Mouse (Mus musculus) gastrocnemius, adult 2 months (tissue): Measurements from ENCODE around the gene Lrig1. TPM values are rescaled to one million over a fixed set of nuclear protein-coding genes. Genes with fewer than 3 reads are reported as not detected.
A peak's percentile ranks its signal among the peaks of the same experiment; 100 is the strongest.

Experiments
- DNase-seq: peaks from one replicate; pipeline ENCODE4 v3.0.0; 2022
- H3K27ac ChIP-seq: fragments of 200-600 bp; 2 replicates; pipeline ENCODE4 v1.8.1; 2022; ENCODE audit warnings: mild to moderate bottlenecking
- H3K4me3 ChIP-seq: fragments of 200-600 bp; 2 replicates; pipeline ENCODE4 v1.8.1; 2022; ENCODE audit warnings: mild to moderate bottlenecking, moderate library complexity
- CTCF ChIP-seq: fragments of 200-600 bp; IDR thresholded peaks from 2 replicates; pipeline ENCODE4 v1.8.1; 2022; ENCODE audit warnings: antibody characterized with exemption, mild to moderate bottlenecking, moderate library complexity
- intact Hi-C: fragments of 180-260 bp; cut with DNase I; formaldehyde crosslinking; loops from one replicate; pipeline ENCODE4 v1.15.1; 2025
- total RNA-seq, 2 experiments: library from RNA; stranded (reverse); gene quantifications; 2 replicates each; pipeline ENCODE4 v1.2.3; 2021

The Lrig1 gene
- total RNA-seq, 2 experiments from 2014 or later: 38.9 to 57.9 TPM

GRCm38 (mm10) chr6:94594096-94594665 lies 105.8 kb downstream of the Lrig1 start:
- Histone ChIP-seq H3K4me3 (no peak overlapping the region), H3K27ac (peak overlapping the region; percentile 84)
- intact Hi-C loops: no loop called here
- TF ChIP-seq CTCF: no peak
- peak; percentile 19 for DNase-seq

GRCm38 (mm10) chr6:94592710-94593109 lies 107.2 kb downstream of the Lrig1 start:
- Histone ChIP-seq H3K4me3 (peak overlapping the region; percentile 23), H3K27ac (peak overlapping the region; percentile 66)
- intact Hi-C loops: no loop called here

GRCm38 (mm10) chr6:94592243-94592642 lies 107.7 kb downstream of the Lrig1 start:
- H3K4me3 ChIP-seq: peak overlapping the region; percentile 23
- intact Hi-C loops: no loop called here
- DNase-seq: peak; percentile 68
- H3K27ac ChIP-seq: peak overlapping the region; percentile 66
- TF ChIP-seq CTCF: no peak

More at GRCm38 (mm10) chr6:94592710-94593109, 107.2 kb downstream of the Lrig1 start:
- peak; percentile 10 for DNase-seq
- no peak for TF ChIP-seq CTCF

- intact Hi-C loops: no loop called here
- no peak overlapping the region for H3K27ac ChIP-seq
- no peak overlapping the region for H3K4me3 ChIP-seq
- no peak for TF ChIP-seq CTCF
- no peak for DNase-seq
Measured at GRCm38 (mm10) chr6:94588365-94588764, 111.6 kb downstream of the Lrig1 start.

GRCm38 (mm10) chr6:94584976-94585375 lies 115.0 kb downstream of the Lrig1 start:
- no peak for DNase-seq
- Histone ChIP-seq H3K4me3 (no peak overlapping the region), H3K27ac (no peak overlapping the region)
- TF ChIP-seq CTCF: no peak
- intact Hi-C loops: no loop called here

- Histone ChIP-seq H3K27ac (no peak overlapping the region), H3K4me3 (no peak overlapping the region)
- intact Hi-C loops: no loop called here
- TF ChIP-seq CTCF: no peak
- DNase-seq: no peak
Measured at GRCm38 (mm10) chr6:94584147-94584695, 115.7 kb downstream of the Lrig1 start.

- TF ChIP-seq CTCF: no peak
- no peak overlapping the region for H3K4me3 ChIP-seq
- DNase-seq: no peak
- intact Hi-C loops: no loop called here
- H3K27ac ChIP-seq: no peak overlapping the region
Measured at GRCm38 (mm10) chr6:94582055-94582454, 117.9 kb downstream of the Lrig1 start.

GRCm38 (mm10) chr6:94577991-94578390 lies 122.0 kb downstream of the Lrig1 start:
- Histone ChIP-seq H3K27ac (no peak overlapping the region), H3K4me3 (no peak overlapping the region)
- intact Hi-C loops: no loop called here
- no peak for DNase-seq
- TF ChIP-seq CTCF: no peak

GRCm38 (mm10) chr6:94575526-94576166 lies 124.3 kb downstream of the Lrig1 start:
- intact Hi-C loops: no loop called here

GRCm38 (mm10) chr6:94568040-94568439 lies 131.9 kb downstream of the Lrig1 start:
- H3K4me3 ChIP-seq: no peak overlapping the region
- no peak overlapping the region for H3K27ac ChIP-seq
- no peak for TF ChIP-seq CTCF
- intact Hi-C loops: no loop called here
- no peak for DNase-seq

More at GRCm38 (mm10) chr6:94575526-94576166, 124.3 kb downstream of the Lrig1 start:
- no peak for TF ChIP-seq CTCF
- DNase-seq: no peak
- Histone ChIP-seq H3K27ac (no peak overlapping the region), H3K4me3 (no peak overlapping the region)

- TF ChIP-seq CTCF: no peak
- intact Hi-C loops: no loop called here
- Histone ChIP-seq H3K27ac (no peak overlapping the region), H3K4me3 (no peak overlapping the region)
- DNase-seq: no peak
Measured at GRCm38 (mm10) chr6:94565766-94566165, 134.2 kb downstream of the Lrig1 start.

GRCm38 (mm10) chr6:94563203-94563940 lies 136.6 kb downstream of the Lrig1 start:
- intact Hi-C loops: no loop called here
- no peak overlapping the region for H3K4me3 ChIP-seq
- no peak overlapping the region for H3K27ac ChIP-seq
- peak; percentile 44 for TF ChIP-seq CTCF
- no peak for DNase-seq

GRCm38 (mm10) chr6:94561346-94561745 lies 138.6 kb downstream of the Lrig1 start:
- no peak for TF ChIP-seq CTCF
- intact Hi-C loops: no loop called here
- H3K4me3 ChIP-seq: no peak overlapping the region
- H3K27ac ChIP-seq: no peak overlapping the region
- no peak for DNase-seq
